Mouse (Mus musculus) Patski (cell line): Measurements from ENCODE around the gene Krt75. TPM values are rescaled to one million over a fixed set of nuclear protein-coding genes. Genes with fewer than 3 reads are reported as not detected.
"Not testable (repeated sequence)": the region's sequence is repeated elsewhere in the genome, so short reads cannot be mapped to it uniquely, and the experiment has no call there.

Experiments used
- ATAC-seq: fragments of 100-300 bp; one replicate; pipeline ENCODE4 v1.8.0; 2021
- CTCF ChIA-PET: fragments of 350-600 bp; sonication (Branson Sonifier 250); formaldehyde crosslinking; loops from one replicate; lab custom pipeline; 2022; ENCODE audit warnings: inconsistent platforms; lab: Charles Lee
- POLR2A ChIA-PET: fragments of 350-600 bp; sonication (Branson Sonifier 250); formaldehyde crosslinking; loops from one replicate; lab custom pipeline; 2022; ENCODE audit warnings: antibody characterized with exemption, inconsistent platforms; lab: Charles Lee
- DNase-seq: peaks from one replicate; pipeline ENCODE4 v3.0.0-alpha.2; 2011; ENCODE audit warnings: low read depth, low spot score
- H3K27me3 ChIP-seq: fragments of 371-371 bp; one replicate; pipeline ENCODE4 v1.5.1; 2021
- CTCF ChIP-seq: fragments of 100-300 bp; IDR thresholded peaks from one replicate; pipeline ENCODE4 v1.5.1; 2021
- in situ Hi-C: fragments of 300-500 bp; cut with MboI; formaldehyde crosslinking; loops from 3 replicates; pipeline ENCODE4 v1.11.1; 2018; ENCODE audit warnings: low pct_unique_long_range_greater_than_20kb, mixed read lengths
- polyA plus RNA-seq: library from polyadenylated mRNA; unstranded; gene quantifications from one replicate; pipeline ENCODE4 v1.2.3, GENCODE M21; 2021

The Krt75 gene
- polyA plus RNA-seq, 1 experiment from 2014 or later, result not detected

GRCm38 (mm10) chr15:101552188-101552587, 21.5 kb downstream of the Krt75 start:
- no peak for TF ChIP-seq CTCF
- ChIA-PET POLR2A (no interaction called here), CTCF (no interaction called here)
- ATAC-seq (no peak), DNase-seq (no peak)
- peaks cover 22% of the 10 kb centered on the region for H3K27me3 ChIP-seq
- in situ Hi-C loops, result no loop called here

- no peak for TF ChIP-seq CTCF
- POLR2A ChIA-PET, result no interaction called here
- CTCF ChIA-PET, result no interaction called here
- in situ Hi-C loops, result no loop called here
- no peak for DNase-seq
- H3K27me3 ChIP-seq, result peaks cover 22% of the 10 kb centered on the region
- no peak for ATAC-seq
These were observed 23.1 kb downstream of the Krt75 start, which contains the start of gene Krt82 for GRCm38 (mm10) chr15:101550567-101550966. Gene Krt82, minus strand, starts transcription at chr15:101550667.

GRCm38 (mm10) chr15:101544478-101544877, 29.2 kb downstream of the Krt75 start:
- no peak for ATAC-seq
- H3K27me3 ChIP-seq, result no peaks in the 10 kb centered on the region
- in situ Hi-C loops, result no loop called here
- POLR2A ChIA-PET, result no interaction called here
- TF ChIP-seq CTCF, result no peak
- DNase-seq, result no peak
- CTCF ChIA-PET, result no interaction called here

- H3K27me3 ChIP-seq, result no peaks in the 10 kb centered on the region
- ChIA-PET POLR2A (no interaction called here), CTCF (no interaction called here)
- TF ChIP-seq CTCF, result no peak
- ATAC-seq (no peak), DNase-seq (no peak)
- in situ Hi-C loops, result no loop called here
These were observed 31.2 kb downstream of the Krt75 start for GRCm38 (mm10) chr15:101542543-101542942.

- TF ChIP-seq CTCF, result no peak
- H3K27me3 ChIP-seq, result no peaks in the 10 kb centered on the region
- DNase-seq (no peak), ATAC-seq (no peak)
- in situ Hi-C loops, result no loop called here
- ChIA-PET POLR2A (no interaction called here), CTCF (no interaction called here)
These were observed 35.2 kb downstream of the Krt75 start for GRCm38 (mm10) chr15:101538580-101538900.

GRCm38 (mm10) chr15:101537864-101538579, 35.7 kb downstream of the Krt75 start:
- DNase-seq (no peak), ATAC-seq (no peak)
- TF ChIP-seq CTCF, result no peak
- POLR2A ChIA-PET, result no interaction called here
- no peaks in the 10 kb centered on the region for H3K27me3 ChIP-seq
- in situ Hi-C loops, result no loop called here
- CTCF ChIA-PET, result no interaction called here

- TF ChIP-seq CTCF, result no peak
- DNase-seq (peak; percentile 44), ATAC-seq (peak; percentile 37)
- POLR2A ChIA-PET, result no interaction called here
- CTCF ChIA-PET, result no interaction called here
- no peaks in the 10 kb centered on the region for H3K27me3 ChIP-seq
- in situ Hi-C loops, result no loop called here
These were observed 37.5 kb downstream of the Krt75 start for GRCm38 (mm10) chr15:101536054-101536850.

GRCm38 (mm10) chr15:101532720-101533119, 41.0 kb downstream of the Krt75 start, which contains the start of gene Krt84:
Gene Krt84, minus strand, starts transcription at chr15:101532820.
- DNase-seq, result no peak
- TF ChIP-seq CTCF, result no peak
- ChIA-PET POLR2A (no interaction called here), CTCF (interaction anchor here (0.6 kb wide), 1 partner anchor 33 kb away, joined by 3 read pairs; no protein-coding TSS in a partner anchor)
- ATAC-seq, result no peak
- in situ Hi-C loops, result no loop called here
- H3K27me3 ChIP-seq, result peaks cover 4% of the 10 kb centered on the region

GRCm38 (mm10) chr15:101522556-101523232, 51.0 kb downstream of the Krt75 start:
- in situ Hi-C loops, result loop anchor here (5.0 kb wide), 2 partner anchors 250 to 450 kb away; no protein-coding TSS in a partner anchor
- POLR2A ChIA-PET, result no interaction called here

GRCm38 (mm10) chr15:101519792-101520191, 53.9 kb downstream of the Krt75 start:
- DNase-seq (no peak), ATAC-seq (no peak)
- ChIA-PET POLR2A (no interaction called here), CTCF (interaction anchor here (1.0 to 2.8 kb wide), 8 partner anchors 178 to 464 kb away, joined by 3 to 21 read pairs (median 4); no protein-coding TSS in a partner anchor)
- peaks cover 13% of the 10 kb centered on the region for H3K27me3 ChIP-seq
- in situ Hi-C loops, result loop anchor here (5.0 kb wide), 2 partner anchors 253 to 453 kb away; no protein-coding TSS in a partner anchor
- TF ChIP-seq CTCF, result peak; percentile 90

More at GRCm38 (mm10) chr15:101522556-101523232, 51.0 kb downstream of the Krt75 start:
- no peak for DNase-seq
- ATAC-seq, result no peak
- TF ChIP-seq CTCF, result no peak
- peaks cover 24% of the 10 kb centered on the region for H3K27me3 ChIP-seq
- CTCF ChIA-PET, result no interaction called here

GRCm38 (mm10) chr15:101517161-101517560, 56.5 kb downstream of the Krt75 start, which contains the start of gene Gm49425:
Gene Gm49425, minus strand, starts transcription at chr15:101517261.
- POLR2A ChIA-PET, ATAC-seq, DNase-seq, in situ Hi-C loops, CTCF ChIA-PET, H3K27me3 ChIP-seq: not testable (repeated sequence)
